Mouse (Mus musculus) T-helper 17 cell (primary cell): ENCODE data around the gene Brd7.

Experiments used
- in situ Hi-C, 2 experiments: fragments of 300-600 bp; cut with MboI, MseI; formaldehyde crosslinking; loops; 1 replicate in 1 of 2; 2 replicates in 1 of 2; pipeline ENCODE4 v1.15.1; 2025; ENCODE audit warnings: high pct_unique_total_duplicates in 2 of 2

Brd7 gene

GRCm38 (mm10) chr8:88357946-88358345 lies 4.0 kb downstream of the Brd7 start:
- in situ Hi-C loops, result loop anchor here in 1 of 2 experiments (5.0 kb wide), 1 partner anchor 86 kb away; the partner anchor contains the start of gene Adcy7

- in situ Hi-C loops, result loop anchor here in 1 of 2 experiments (5.0 kb wide), 1 partner anchor 85 kb away; the partner anchor contains the start of gene Adcy7
Measured at GRCm38 (mm10) chr8:88357226-88357933, 4.6 kb downstream of the Brd7 start.

GRCm38 (mm10) chr8:88349046-88349445 lies 12.9 kb downstream of the Brd7 start:
- in situ Hi-C loops, result no loop called here

- in situ Hi-C loops, result no loop called here
Measured at GRCm38 (mm10) chr8:88342026-88342425, 20.0 kb downstream of the Brd7 start.

GRCm38 (mm10) chr8:88339887-88340695 lies 21.9 kb downstream of the Brd7 start:
- in situ Hi-C loops, result no loop called here

GRCm38 (mm10) chr8:88339221-88339620 lies 22.8 kb downstream of the Brd7 start:
- in situ Hi-C loops, result no loop called here

- in situ Hi-C loops, result no loop called here
Measured at GRCm38 (mm10) chr8:88334975-88335374, 27.0 kb downstream of the Brd7 start.

GRCm38 (mm10) chr8:88334384-88334783 lies 27.6 kb downstream of the Brd7 start:
- in situ Hi-C loops, result no loop called here

- in situ Hi-C loops, result no loop called here
Measured at GRCm38 (mm10) chr8:88330816-88331215, 31.2 kb downstream of the Brd7 start.

- in situ Hi-C loops, result no loop called here
Measured at GRCm38 (mm10) chr8:88328689-88329088, 33.3 kb downstream of the Brd7 start.

GRCm38 (mm10) chr8:88326328-88326727 lies 35.7 kb downstream of the Brd7 start:
- in situ Hi-C loops, result no loop called here

- in situ Hi-C loops, result no loop called here
Measured at GRCm38 (mm10) chr8:88325795-88326194, 36.2 kb downstream of the Brd7 start.

- in situ Hi-C loops, result no loop called here
Measured at GRCm38 (mm10) chr8:88325251-88325650, 36.7 kb downstream of the Brd7 start.

GRCm38 (mm10) chr8:88324760-88325159 lies 37.2 kb downstream of the Brd7 start:
- in situ Hi-C loops, result no loop called here

GRCm38 (mm10) chr8:88323523-88323922 lies 38.5 kb downstream of the Brd7 start:
- in situ Hi-C loops, result no loop called here

GRCm38 (mm10) chr8:88321387-88321786 lies 40.6 kb downstream of the Brd7 start:
- in situ Hi-C loops, result no loop called here

GRCm38 (mm10) chr8:88320134-88320533 lies 41.9 kb downstream of the Brd7 start:
- in situ Hi-C loops, result no loop called here

- in situ Hi-C loops, result no loop called here
Measured at GRCm38 (mm10) chr8:88318151-88318550, 43.8 kb downstream of the Brd7 start.

- in situ Hi-C loops, result no loop called here
Measured at GRCm38 (mm10) chr8:88317341-88317740, 44.7 kb downstream of the Brd7 start.

GRCm38 (mm10) chr8:88316139-88316931 lies 45.7 kb downstream of the Brd7 start:
- in situ Hi-C loops, result no loop called here

- in situ Hi-C loops, result no loop called here
Measured at GRCm38 (mm10) chr8:88315302-88315701, 46.7 kb downstream of the Brd7 start.

GRCm38 (mm10) chr8:88313991-88314390 lies 48.0 kb downstream of the Brd7 start:
- in situ Hi-C loops, result no loop called here
